Mouse (Mus musculus): ENCODE measurements around the gene Stk17b. TPM values are rescaled to one million over a fixed set of nuclear protein-coding genes. Genes with fewer than 3 reads are reported as not detected.

Stk17b gene
- total and polyA plus RNA-seq, 3 experiments = 3.6 to 177 (median 72.8) TPM

DNA sequence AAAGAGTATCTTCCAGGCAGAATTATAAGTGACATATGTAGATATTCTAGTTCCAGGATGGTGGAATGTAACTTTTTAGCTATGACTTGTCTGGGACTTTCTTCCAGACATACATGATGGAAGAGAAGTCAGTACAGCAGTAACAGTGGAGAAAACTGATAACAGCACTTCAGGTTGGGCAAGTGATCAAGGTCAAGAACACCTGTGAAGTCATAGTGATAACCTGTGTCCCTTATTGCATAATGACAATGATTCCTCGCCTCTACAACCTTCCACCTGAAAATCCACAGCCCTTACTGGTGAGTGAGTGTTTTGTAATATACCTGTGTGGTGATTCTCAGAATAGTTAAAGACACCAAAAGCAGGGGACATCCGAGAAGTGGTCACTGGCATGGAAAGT lies 9.3 kb upstream of the Stk17b start:
- DNase-seq (ENCODE audit: low spot score) (no peak), ATAC-seq (ENCODE audit: extremely low read depth, insufficient number of reproducible peaks, low FRiP score, poor library complexity, severe bottlenecking) (no peak)
- H3K4me1 ChIP-seq (ENCODE audit: insufficient read depth, low read depth, low read length) = peaks cover 16% of the 10 kb centered on the region

GRCm38 (mm10) chr1:53791343-53791742 lies 6.3 kb upstream of the Stk17b start:
- H3K4me3 ChIP-seq (ENCODE audit: low read depth, low read length) = no peak overlapping the region
- DNase-seq (ENCODE audit: low spot score) (no peak), ATAC-seq (ENCODE audit: extremely low read depth, insufficient number of reproducible peaks, low FRiP score, poor library complexity, severe bottlenecking) (peak; percentile 67)
- H3K9me3 ChIP-seq (replicated peaks) = no peaks in the 10 kb centered on the region
- H3K36me3 ChIP-seq (replicated peaks) = no peaks in the 10 kb centered on the region
- TF ChIP-seq TAL1 (conservative IDR thresholded peaks at IDR 0.05; ENCODE audit: low read depth, low read length) = no peak
- TF ChIP-seq GATA2 (IDR thresholded peaks at IDR 0.05; ENCODE audit: borderline replicate concordance, low read depth, low read length) = no peak
- no peak for TF ChIP-seq POLR2AphosphoS5 (IDR thresholded peaks at IDR 0.05; ENCODE audit: insufficient replicate concordance, low read depth, low read length)
- no peak for TF ChIP-seq GATA1 (IDR thresholded peaks at IDR 0.05; ENCODE audit: borderline replicate concordance, low read length)
- no peak for TF ChIP-seq CTCF (IDR thresholded peaks at IDR 0.05; ENCODE audit: low read depth, low read length)
- H3K4me1 ChIP-seq (ENCODE audit: insufficient read depth, low read depth, low read length) = peaks cover 21% of the 10 kb centered on the region
- peaks cover 12% of the 10 kb centered on the region for H3K27me3 ChIP-seq (ENCODE audit: insufficient read depth, low read length)

More for the DNA sequence above, 9.3 kb upstream of the Stk17b start:
- no peak for TF ChIP-seq POLR2AphosphoS5 (IDR thresholded peaks at IDR 0.05; ENCODE audit: insufficient replicate concordance, low read depth, low read length)
- no peak for TF ChIP-seq CTCF (IDR thresholded peaks at IDR 0.05; ENCODE audit: low read depth, low read length)
- TF ChIP-seq GATA1 (IDR thresholded peaks at IDR 0.05; ENCODE audit: borderline replicate concordance, low read length) = no peak
- no peak for TF ChIP-seq GATA2 (IDR thresholded peaks at IDR 0.05; ENCODE audit: borderline replicate concordance, low read depth, low read length)
- TF ChIP-seq TAL1 (conservative IDR thresholded peaks at IDR 0.05; ENCODE audit: low read depth, low read length) = no peak
- Histone ChIP-seq H3K27me3 (ENCODE audit: insufficient read depth, low read length) (peaks cover 12% of the 10 kb centered on the region), H3K4me3 (ENCODE audit: low read depth, low read length) (no peak overlapping the region), H3K36me3 (replicated peaks) (no peaks in the 10 kb centered on the region), H3K9me3 (replicated peaks) (no peaks in the 10 kb centered on the region)

DNA sequence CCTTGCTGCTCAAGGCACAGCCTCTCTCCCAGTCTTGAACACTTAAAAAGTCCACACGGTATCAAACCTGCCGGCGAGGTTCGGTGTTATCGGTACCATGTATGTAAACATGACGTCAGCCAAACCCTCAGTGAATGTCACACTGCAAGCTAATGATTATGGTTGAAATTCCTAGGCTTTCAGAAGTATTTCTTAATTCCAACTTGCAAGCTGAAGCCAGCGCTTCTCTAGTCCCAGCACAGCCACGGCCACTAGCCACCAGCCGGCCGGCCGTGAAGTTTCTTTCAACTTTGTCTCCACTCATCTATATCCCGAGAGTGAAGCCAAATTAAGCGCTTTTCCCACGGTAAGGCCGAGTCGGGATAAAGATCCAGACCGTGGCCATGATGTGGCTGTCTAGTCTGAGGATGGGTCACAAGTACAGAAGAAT lies 718 bp downstream of the Stk17b start:
- H3K36me3 ChIP-seq (replicated peaks) = peaks cover 2% of the 10 kb centered on the region
- DNase-seq (ENCODE audit: low spot score) = peak; percentile 7
- 0 out of 2 replicates have a peak, but pooled peaks have one; percentile 9 for ATAC-seq (ENCODE audit: extremely low read depth, insufficient number of reproducible peaks, low FRiP score, poor library complexity, severe bottlenecking)
- H3K9me3 ChIP-seq (replicated peaks) = no peaks in the 10 kb centered on the region
- peak overlapping the region; percentile 96 for H3K4me3 ChIP-seq (ENCODE audit: low read depth, low read length)
- peaks cover 27% of the 10 kb centered on the region for H3K4me1 ChIP-seq (ENCODE audit: insufficient read depth, low read depth, low read length)
- H3K27me3 ChIP-seq (ENCODE audit: insufficient read depth, low read length) = no peaks in the 10 kb centered on the region
- TF ChIP-seq GATA2 (IDR thresholded peaks at IDR 0.05; ENCODE audit: borderline replicate concordance, low read depth, low read length) = no peak
- TF ChIP-seq TAL1 (conservative IDR thresholded peaks at IDR 0.05; ENCODE audit: low read depth, low read length) = no peak
- TF ChIP-seq CTCF (IDR thresholded peaks at IDR 0.05; ENCODE audit: low read depth, low read length) = no peak
- TF ChIP-seq GATA1 (IDR thresholded peaks at IDR 0.05; ENCODE audit: borderline replicate concordance, low read length) = no peak
- no peak for TF ChIP-seq POLR2AphosphoS5 (IDR thresholded peaks at IDR 0.05; ENCODE audit: insufficient replicate concordance, low read depth, low read length)

DNA sequence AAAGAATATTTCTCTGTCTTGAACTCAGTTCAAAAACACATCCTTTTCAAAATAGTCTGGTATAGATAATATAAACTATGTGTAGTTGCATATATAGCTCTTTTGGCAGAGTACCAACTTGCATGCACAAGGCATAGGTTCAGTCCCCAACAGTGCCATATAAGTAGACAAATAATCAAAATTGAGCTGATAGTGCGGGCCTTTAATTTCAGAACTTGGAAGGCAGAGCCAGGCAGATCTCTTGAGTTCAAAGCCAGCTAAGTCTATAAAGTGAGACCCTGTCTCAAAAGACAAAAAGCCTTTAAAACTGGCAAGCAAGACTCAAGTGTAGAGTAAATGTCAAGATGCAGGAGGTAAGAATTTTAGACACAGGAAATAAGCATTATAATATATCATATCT lies 2.1 kb downstream of the Stk17b start:
- Histone ChIP-seq H3K4me3 (ENCODE audit: low read depth, low read length) (no peak overlapping the region), H3K27me3 (ENCODE audit: insufficient read depth, low read length) (no peaks in the 10 kb centered on the region), H3K36me3 (replicated peaks) (peaks cover 4% of the 10 kb centered on the region), H3K9me3 (replicated peaks) (no peaks in the 10 kb centered on the region), H3K4me1 (ENCODE audit: insufficient read depth, low read depth, low read length) (peaks cover 26% of the 10 kb centered on the region)
- DNase-seq (ENCODE audit: low spot score) (no peak), ATAC-seq (ENCODE audit: extremely low read depth, insufficient number of reproducible peaks, low FRiP score, poor library complexity, severe bottlenecking) (no peak)
- TF ChIP-seq GATA1 (IDR thresholded peaks at IDR 0.05; ENCODE audit: borderline replicate concordance, low read length) (no peak), CTCF (IDR thresholded peaks at IDR 0.05; ENCODE audit: low read depth, low read length) (no peak), GATA2 (IDR thresholded peaks at IDR 0.05; ENCODE audit: borderline replicate concordance, low read depth, low read length) (no peak), TAL1 (conservative IDR thresholded peaks at IDR 0.05; ENCODE audit: low read depth, low read length) (no peak), POLR2AphosphoS5 (IDR thresholded peaks at IDR 0.05; ENCODE audit: insufficient replicate concordance, low read depth, low read length) (no peak)

- no peak overlapping the region for H3K4me3 ChIP-seq (ENCODE audit: low read depth, low read length)
- TF ChIP-seq GATA2 (IDR thresholded peaks at IDR 0.05; ENCODE audit: borderline replicate concordance, low read depth, low read length) = no peak
- no peak for TF ChIP-seq GATA1 (IDR thresholded peaks at IDR 0.05; ENCODE audit: borderline replicate concordance, low read length)
- TF ChIP-seq TAL1 (conservative IDR thresholded peaks at IDR 0.05; ENCODE audit: low read depth, low read length) = no peak
- TF ChIP-seq POLR2AphosphoS5 (IDR thresholded peaks at IDR 0.05; ENCODE audit: insufficient replicate concordance, low read depth, low read length) = no peak
- TF ChIP-seq CTCF (IDR thresholded peaks at IDR 0.05; ENCODE audit: low read depth, low read length) = no peak
- ATAC-seq (ENCODE audit: extremely low read depth, insufficient number of reproducible peaks, low FRiP score, poor library complexity, severe bottlenecking) = no peak
- no peaks in the 10 kb centered on the region for H3K27me3 ChIP-seq (ENCODE audit: insufficient read depth, low read length)
- peaks cover 26% of the 10 kb centered on the region for H3K4me1 ChIP-seq (ENCODE audit: insufficient read depth, low read depth, low read length)
- H3K36me3 ChIP-seq (replicated peaks) = peaks cover 6% of the 10 kb centered on the region
- no peaks in the 10 kb centered on the region for H3K9me3 ChIP-seq (replicated peaks)
- DNase-seq (ENCODE audit: low spot score) = no peak
These were observed 2.9 kb downstream of the Stk17b start for GRCm38 (mm10) chr1:53782079-53782478.

- Histone ChIP-seq H3K4me1 (ENCODE audit: insufficient read depth, low read depth, low read length) (peaks cover 24% of the 10 kb centered on the region), H3K4me3 (ENCODE audit: low read depth, low read length) (no peak overlapping the region), H3K9me3 (replicated peaks) (no peaks in the 10 kb centered on the region), H3K36me3 (replicated peaks) (peaks cover 6% of the 10 kb centered on the region), H3K27me3 (ENCODE audit: insufficient read depth, low read length) (no peaks in the 10 kb centered on the region)
- ATAC-seq (ENCODE audit: extremely low read depth, insufficient number of reproducible peaks, low FRiP score, poor library complexity, severe bottlenecking) (no peak), DNase-seq (ENCODE audit: low spot score) (no peak)
- no peak for TF ChIP-seq CTCF (IDR thresholded peaks at IDR 0.05; ENCODE audit: low read depth, low read length)
- no peak for TF ChIP-seq GATA2 (IDR thresholded peaks at IDR 0.05; ENCODE audit: borderline replicate concordance, low read depth, low read length)
- no peak for TF ChIP-seq TAL1 (conservative IDR thresholded peaks at IDR 0.05; ENCODE audit: low read depth, low read length)
- no peak for TF ChIP-seq GATA1 (IDR thresholded peaks at IDR 0.05; ENCODE audit: borderline replicate concordance, low read length)
- no peak for TF ChIP-seq POLR2AphosphoS5 (IDR thresholded peaks at IDR 0.05; ENCODE audit: insufficient replicate concordance, low read depth, low read length)
These were observed 3.7 kb downstream of the Stk17b start for GRCm38 (mm10) chr1:53781311-53781710.
